In genomic region chr11:33655221-33655620, GRCm38 (mm10) we compare ENCODE assay signal across 26 mouse cellular contexts. TPM values are rescaled to one million over a fixed set of nuclear protein-coding genes. Genes with fewer than 3 reads are reported as not detected.
"Had no signal": no experiment of that assay in that cellular context is flagged by ENCODE, and none has a peak within 500 bp of the region (broad histone marks: within the 10 kb centered on the region; RNA-seq: fewer than 3 reads in every experiment).

No protein-coding gene starts in this region.

- H3K4me3 ChIP-seq: limb, embryonic 12.5 days; limb, embryonic 15.5 days; lung, embryonic 15.5 days; megakaryocyte, embryonic 14.5 days; midbrain, embryonic 10.5 days; midbrain, embryonic 13.5 days; neural tube, embryonic 12.5 days; neural tube, embryonic 15.5 days had no signal

- DNase-seq: kidney, adult 18-20 months; kidney, postnatal 25 days; left cerebral cortex, postnatal 4 days; liver, postnatal 0 days; right cerebral cortex, adult 18-20 months; right cerebral cortex, postnatal 14 days; right cerebral cortex, postnatal 4 days; thymus, adult 2 months; thymus, postnatal 14 days had no signal

- H3K4me2 ChIP-seq: limb, embryonic 12.5 days; limb, embryonic 15.5 days; liver, embryonic 11.5 days; lung, embryonic 15.5 days; midbrain, embryonic 13.5 days; neural tube, embryonic 12.5 days; neural tube, embryonic 15.5 days had no signal

- ATAC-seq: intestine, embryonic 16.5 days; liver, postnatal 0 days; midbrain, embryonic 13.5 days had no signal

- H3K27me3 ChIP-seq: limb, embryonic 15.5 days; lung, embryonic 15.5 days; midbrain, embryonic 13.5 days; neural tube, embryonic 12.5 days; neural tube, embryonic 15.5 days had no signal

- H3K4me1 ChIP-seq: limb, embryonic 15.5 days; midbrain, embryonic 10.5 days; midbrain, embryonic 13.5 days; neural tube, embryonic 12.5 days had no signal

- H3K9ac ChIP-seq: limb, embryonic 12.5 days; limb, embryonic 15.5 days; liver, embryonic 14.5 days; liver, postnatal 0 days; lung, embryonic 15.5 days; midbrain, embryonic 13.5 days; neural tube, embryonic 12.5 days; neural tube, embryonic 15.5 days had no signal

- H3K9me3 ChIP-seq: limb, embryonic 12.5 days; limb, embryonic 15.5 days; lung, embryonic 15.5 days; megakaryocyte, embryonic 14.5 days; midbrain, embryonic 10.5 days; midbrain, embryonic 13.5 days; neural tube, embryonic 12.5 days; neural tube, embryonic 15.5 days had no signal

- H3K36me3 ChIP-seq: limb, embryonic 12.5 days; limb, embryonic 15.5 days; lung, embryonic 15.5 days; midbrain, embryonic 10.5 days; midbrain, embryonic 13.5 days; neural tube, embryonic 12.5 days; neural tube, embryonic 15.5 days had no signal

- H3K27ac ChIP-seq: kidney, postnatal 0 days; limb, embryonic 12.5 days; limb, embryonic 15.5 days; liver, embryonic 14.5 days; midbrain, embryonic 10.5 days; midbrain, embryonic 13.5 days; neural tube, embryonic 12.5 days; neural tube, embryonic 15.5 days; stomach, postnatal 0 days had no signal

RNA-seq across cellular contexts. Expression of gene D130052B06Rik, which starts 56.1 kb away (rescaled TPM):
- polyA plus RNA-seq: intestine, embryonic 16.5 days; kidney, embryonic 14.5 days; kidney, postnatal 0 days; large intestine, adult 2 months; liver, embryonic 11.5 days; liver, embryonic 14.5 days; liver, postnatal 0 days; lung, embryonic 15.5 days; midbrain, embryonic 13.5 days; midbrain, postnatal 0 days; stomach, embryonic 14.5 days; stomach, postnatal 0 days had no signal
